In the genomic region with DNA sequence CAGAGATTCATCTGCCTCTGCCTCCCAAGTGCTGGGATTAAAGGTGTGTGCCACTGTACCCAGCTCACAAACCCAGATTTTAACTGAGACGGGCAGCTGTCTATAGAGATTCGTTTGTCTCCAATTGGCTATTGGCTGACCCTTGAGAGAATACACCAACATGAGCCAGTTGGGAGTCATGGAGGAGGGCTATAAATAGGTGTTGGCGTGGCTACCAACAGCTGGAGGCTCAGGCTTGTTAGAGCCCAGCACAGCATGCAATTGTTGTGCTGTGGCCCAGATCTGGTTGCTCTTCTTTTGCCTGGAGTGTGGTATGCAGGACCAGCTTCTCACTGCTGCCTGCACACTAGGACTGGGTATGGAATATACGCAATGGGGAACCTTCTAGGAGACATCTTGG, we compare ENCODE assay signal across 13 mouse cellular contexts. TPM values are rescaled to one million over a fixed set of nuclear protein-coding genes. Genes with fewer than 3 reads are reported as not detected.
DNase-seq lines count a peak whose midpoint lies in the region; ATAC-seq and TF ChIP-seq lines count a peak whose summit lies in the region.
"Had no signal": no experiment of that assay in that cellular context is flagged by ENCODE, and none has a peak within 500 bp of the region (broad histone marks: within the 10 kb centered on the region; RNA-seq: fewer than 3 reads in every experiment).

No protein-coding gene starts in this region.

- ATAC-seq in embryonic facial prominence, embryonic 14.5 days (ENCODE audit: low read depth) = peak; percentile 47; the same call in 1 of the 2 replicates
- no peak for ATAC-seq in granulocyte monocyte progenitor cell, adult 5-6 weeks (replicated peaks; ENCODE audit: poor library complexity, severe bottlenecking)

- H3K9me3 ChIP-seq in embryonic facial prominence, embryonic 14.5 days (ENCODE audit: control insufficient read depth, low read length) = no peaks in the 10 kb centered on the region
- no peaks in the 10 kb centered on the region for H3K9me3 ChIP-seq in embryonic facial prominence, embryonic 10.5 days
- no peaks in the 10 kb centered on the region for H3K9me3 ChIP-seq in heart, embryonic 10.5 days
- H3K9me3 ChIP-seq: embryonic facial prominence, embryonic 13.5 days; liver, embryonic 13.5 days; neural tube, embryonic 15.5 days had no signal

- peaks cover 6% of the 10 kb centered on the region for H3K4me1 ChIP-seq in embryonic facial prominence, embryonic 14.5 days (ENCODE audit: control insufficient read depth, insufficient read depth, low read length)
- peaks cover 16% of the 10 kb centered on the region for H3K4me1 ChIP-seq in embryonic facial prominence, embryonic 10.5 days
- H3K4me1 ChIP-seq in heart, embryonic 10.5 days = peaks cover 81% of the 10 kb centered on the region

- no peak overlapping the region for H3K9ac ChIP-seq in embryonic facial prominence, embryonic 14.5 days (ENCODE audit: low read depth, low read length)
- H3K9ac ChIP-seq: embryonic facial prominence, embryonic 13.5 days; liver, embryonic 13.5 days; neural tube, embryonic 15.5 days had no signal

- H3K4me3 ChIP-seq in embryonic facial prominence, embryonic 14.5 days (ENCODE audit: low read depth, low read length) = no peak overlapping the region
- no peak overlapping the region for H3K4me3 ChIP-seq in embryonic facial prominence, embryonic 10.5 days
- no peak overlapping the region for H3K4me3 ChIP-seq in left cerebral cortex, adult 2 months
- no peak overlapping the region for H3K4me3 ChIP-seq in heart, embryonic 10.5 days
- H3K4me3 ChIP-seq: embryonic facial prominence, embryonic 13.5 days; liver, embryonic 13.5 days; neural tube, embryonic 15.5 days had no signal

- H3K27me3 ChIP-seq in embryonic facial prominence, embryonic 14.5 days (replicated peaks; ENCODE audit: control insufficient read depth, insufficient read depth, low read length) = no peaks in the 10 kb centered on the region
- H3K27me3 ChIP-seq in embryonic facial prominence, embryonic 10.5 days (replicated peaks; ENCODE audit: low read depth, poor library complexity, severe bottlenecking) = peaks cover 24% of the 10 kb centered on the region
- H3K27me3 ChIP-seq in heart, embryonic 10.5 days (ENCODE audit: insufficient read depth, poor library complexity, severe bottlenecking) = no peaks in the 10 kb centered on the region
- H3K27me3 ChIP-seq: embryonic facial prominence, embryonic 13.5 days; liver, embryonic 13.5 days; neural tube, embryonic 15.5 days had no signal

- WGBS in embryonic facial prominence, embryonic 14.5 days = 73% methylated on average over 4 of the region's 4 CpGs
- WGBS in embryonic facial prominence, embryonic 10.5 days = 75% methylated on average over 4 of the region's 4 CpGs
- WGBS in heart, embryonic 10.5 days = 49% methylated on average over 4 of the region's 4 CpGs

- H3K36me3 ChIP-seq in embryonic facial prominence, embryonic 14.5 days (ENCODE audit: control insufficient read depth, insufficient read depth, low read length) = no peaks in the 10 kb centered on the region
- H3K36me3 ChIP-seq in embryonic facial prominence, embryonic 10.5 days (replicated peaks) = no peaks in the 10 kb centered on the region
- H3K36me3 ChIP-seq in heart, embryonic 10.5 days = peaks cover 72% of the 10 kb centered on the region
- H3K36me3 ChIP-seq: embryonic facial prominence, embryonic 13.5 days; liver, embryonic 13.5 days; neural tube, embryonic 15.5 days had no signal

- H3K4me2 ChIP-seq in embryonic facial prominence, embryonic 14.5 days (ENCODE audit: low read depth, low read length) = no peak overlapping the region
- H3K4me2 ChIP-seq: embryonic facial prominence, embryonic 13.5 days; liver, embryonic 13.5 days had no signal

- no peak for TF ChIP-seq CTCF in left cerebral cortex, adult 2 months (IDR thresholded peaks at IDR 0.05)

- intact Hi-C loops in left cerebral cortex, adult 2 months (cut with DNase I) = no loop called here
- intact Hi-C loops in left cerebral cortex, postnatal 14 days (cut with DNase I) = no loop called here

- peak; percentile 58 for DNase-seq in embryonic facial prominence, embryonic 14.5 days (ENCODE audit: low spot score)
- DNase-seq in embryonic facial prominence, embryonic 10.5 days (ENCODE audit: low spot score) = no peak
- DNase-seq in left cerebral cortex, adult 2 months (ENCODE audit: extremely low spot score in 1 of 2, low spot score in 2 of 2) = no peak
- no peak for DNase-seq in left cerebral cortex, postnatal 14 days (ENCODE audit: low spot score in 2 of 2)
- no peak for DNase-seq in heart, embryonic 10.5 days (ENCODE audit: low spot score)
- DNase-seq in heart, postnatal 4 days = peak; percentile 42
- DNase-seq in left cerebral cortex, adult 11 months (ENCODE audit: low spot score) = no peak
- DNase-seq: gastrocnemius, postnatal 10 days; liver, embryonic 13.5 days; lung, postnatal 14 days had no signal

- H3K27ac ChIP-seq in embryonic facial prominence, embryonic 14.5 days (replicated peaks; ENCODE audit: low read depth, low read length) = no peak overlapping the region
- H3K27ac ChIP-seq in embryonic facial prominence, embryonic 10.5 days (replicated peaks) = no peak overlapping the region
- H3K27ac ChIP-seq in left cerebral cortex, adult 2 months = peak overlapping the region; percentile 85
- H3K27ac ChIP-seq in heart, embryonic 10.5 days = peak overlapping the region; percentile 59
- H3K27ac ChIP-seq: embryonic facial prominence, embryonic 13.5 days; liver, embryonic 13.5 days had no signal

RNA-seq across cellular contexts. Expression of gene Mical2, which starts 8.8 kb away (rescaled TPM):
- 11.0 and 11.5 TPM in 2 replicates for polyA plus RNA-seq in embryonic facial prominence, embryonic 14.5 days (2014; fragmentation: Nextera tagmentation; extraction: Ambion mirVana)
- 1.2 and 1.4 TPM in 2 replicates for polyA plus RNA-seq in embryonic facial prominence, embryonic 10.5 days (2016; fragmentation: Nextera tagmentation; extraction: Ambion mirVana)
- 100 to 1,000 TPM; 652 to 703 TPM for total RNA-seq in left cerebral cortex, adult 2 months (2021)
- total RNA-seq in left cerebral cortex, postnatal 14 days (2021) = 100 to 1,000 TPM; 497 to 557 TPM
- 77.8 and 153 TPM in 2 replicates for polyA plus RNA-seq in heart, embryonic 10.5 days (2016; fragmentation: Nextera tagmentation; extraction: Ambion mirVana)
- 100 to 1,000 TPM; 281 to 298 TPM for total RNA-seq in heart, postnatal 4 days (2021)
- total RNA-seq in granulocyte monocyte progenitor cell, adult 5-6 weeks (2014; fragmentation: Nextera tagmentation) = 4.7 and 6.8 TPM in 2 replicates
- 0.62 and 0.90 TPM in 2 replicates for total RNA-seq in granulocyte monocyte progenitor cell, adult 5-6 weeks (2017)

Comparison
In these comparisons a context has a peak if more than half of its experiments do, and no peak if none do; other contexts are left out.
1. DNase-seq: peak in embryonic facial prominence, embryonic 14.5 days (single experiment) and heart, postnatal 4 days (single experiment); none in embryonic facial prominence, embryonic 10.5 days (single experiment), left cerebral cortex, adult 2 months (0 of 2), left cerebral cortex, postnatal 14 days (0 of 2), heart, embryonic 10.5 days (single experiment) and left cerebral cortex, adult 11 months (single experiment).
2. H3K27ac ChIP-seq: peak in left cerebral cortex, adult 2 months (single experiment) and heart, embryonic 10.5 days (single experiment); none in embryonic facial prominence, embryonic 14.5 days (single experiment) and embryonic facial prominence, embryonic 10.5 days (single experiment).
3. RNA of gene Mical2, which starts 8.8 kb away (total RNA-seq): 652 to 703 TPM in left cerebral cortex, adult 2 months, 497 to 557 TPM in left cerebral cortex, postnatal 14 days and 281 to 298 TPM in heart, postnatal 4 days; 0.62 to 6.8 TPM in granulocyte monocyte progenitor cell, adult 5-6 weeks; every median in the first group is over 10 times any median in the second.